ENCODE assay signal across 11 mouse cellular contexts in genomic region chr6:95679261-95679660, GRCm38 (mm10).
"Had no signal": no experiment of that assay in that cellular context is flagged by ENCODE, and none has a peak within 500 bp of the region (broad histone marks: within the 10 kb centered on the region; RNA-seq: fewer than 3 reads in every experiment).

No protein-coding gene starts in this region.

- H3K27ac ChIP-seq: midbrain, embryonic 13.5 days; midbrain, embryonic 15.5 days; neural tube, embryonic 12.5 days; stomach, embryonic 15.5 days; stomach, postnatal 0 days had no signal

- DNase-seq: liver, postnatal 0 days; right cerebral cortex, postnatal 14 days; thymus, adult 2 months; thymus, postnatal 25 days; thymus, postnatal 4 days had no signal

- H3K4me3 ChIP-seq: midbrain, embryonic 13.5 days; midbrain, embryonic 15.5 days; neural tube, embryonic 12.5 days; stomach, embryonic 15.5 days had no signal

- H3K27me3 ChIP-seq: midbrain, embryonic 15.5 days; neural tube, embryonic 12.5 days; stomach, embryonic 15.5 days had no signal

- H3K4me1 ChIP-seq: neural tube, embryonic 12.5 days had no signal

- H3K36me3 ChIP-seq: midbrain, embryonic 13.5 days; midbrain, embryonic 15.5 days; neural tube, embryonic 12.5 days; stomach, embryonic 15.5 days had no signal

- ATAC-seq: liver, postnatal 0 days; midbrain, embryonic 13.5 days; midbrain, embryonic 15.5 days had no signal

- H3K9ac ChIP-seq: liver, postnatal 0 days; lung, embryonic 14.5 days; midbrain, embryonic 13.5 days; midbrain, embryonic 15.5 days; neural tube, embryonic 12.5 days; stomach, embryonic 15.5 days had no signal
